Mouse (Mus musculus) midbrain, embryonic 12.5 days (tissue): ENCODE data around the gene Bmp7. TPM values are rescaled to one million over a fixed set of nuclear protein-coding genes. Genes with fewer than 3 reads are reported as not detected.

ENCODE experiments used
- ATAC-seq: fragments of 200-750 bp; cut with Nextera tagmentation; 2 replicates; pipeline ENCODE4 v1.8.0; 2017; ENCODE audit warnings: low read depth, moderate TSS enrichment, moderate library complexity; ENCODE audit not compliant: low FRiP score
- H3K27ac ChIP-seq: fragments of 300-500 bp; sonication (generic); replicated peaks from 2 replicates; pipeline ENCODE4 v1.5.1; 2016; ENCODE audit warnings: mild to moderate bottlenecking
- H3K27me3 ChIP-seq: fragments of 300-500 bp; sonication (generic); 2 replicates; pipeline ENCODE4 v1.6.1; 2016; ENCODE audit warnings: mild to moderate bottlenecking
- H3K36me3 ChIP-seq: fragments of 300-500 bp; sonication (generic); 2 replicates; pipeline ENCODE4 v1.6.1; 2016
- H3K4me1 ChIP-seq: fragments of 300-500 bp; sonication (generic); 2 replicates; pipeline ENCODE4 v1.6.1; 2016
- H3K4me2 ChIP-seq: fragments of 300-500 bp; sonication (generic); replicated peaks from 2 replicates; pipeline ENCODE4 v1.6.1; 2016; ENCODE audit warnings: mild to moderate bottlenecking, moderate library complexity
- H3K4me3 ChIP-seq: fragments of 300-500 bp; sonication (generic); 2 replicates; pipeline ENCODE4 v1.5.1; 2016; ENCODE audit warnings: mild to moderate bottlenecking
- H3K9ac ChIP-seq: fragments of 300-500 bp; sonication (generic); replicated peaks from 2 replicates; pipeline ENCODE4 v1.6.1; 2016; ENCODE audit warnings: mild to moderate bottlenecking, moderate library complexity
- H3K9me3 ChIP-seq: fragments of 300-500 bp; sonication (generic); 2 replicates; pipeline ENCODE4 v1.6.1; 2016; ENCODE audit warnings: mild to moderate bottlenecking
- WGBS: fragments of 180-500 bp; shearing (Covaris S2); methylation state at CpG from one replicate; pipeline ENCODE4 v1.1.7; 2016; 5-methylcytosine and 5-hydroxymethylcytosine counted together
- polyA plus RNA-seq: library from polyadenylated mRNA; unstranded; fragments of >200 nt; fragmentation: Nextera tagmentation; extraction: Ambion mirVana; gene quantifications from 2 replicates; pipeline ENCODE4 v1.2.1, GENCODE M21; 2016

The Bmp7 gene
- polyA plus RNA-seq, 1 experiment from 2014 or later = 17.5 TPM

- H3K27ac ChIP-seq = peak overlapping the region; percentile 0; the same call in 1 of the 2 replicates
- no peak for ATAC-seq
- no peaks in the 10 kb centered on the region for H3K36me3 ChIP-seq
- under 1% methylated on average over 57 of the region's 57 CpGs for WGBS
- peaks cover 72% of the 10 kb centered on the region for H3K4me1 ChIP-seq
- no peaks in the 10 kb centered on the region for H3K9me3 ChIP-seq
- peak overlapping the region; percentile 71 for H3K4me2 ChIP-seq
- peak overlapping the region; percentile 48 for H3K4me3 ChIP-seq
- peak overlapping the region; percentile 43 for H3K9ac ChIP-seq
- H3K27me3 ChIP-seq = peaks cover 95% of the 10 kb centered on the region
Measured at GRCm38 (mm10) chr2:172938761-172939638, 1.1 kb downstream of the Bmp7 start.

GRCm38 (mm10) chr2:172937326-172938190, 2.6 kb downstream of the Bmp7 start:
- Histone ChIP-seq H3K36me3 (no peaks in the 10 kb centered on the region), H3K9me3 (no peaks in the 10 kb centered on the region), H3K4me2 (peak overlapping the region; percentile 71), H3K27ac (peak overlapping the region; percentile 60), H3K4me1 (peaks cover 79% of the 10 kb centered on the region), H3K4me3 (peak overlapping the region; percentile 13; the same call in 1 of the 2 replicates), H3K9ac (0 out of 2 replicates have a peak overlapping the region, but pooled peaks have one; percentile 32), H3K27me3 (peaks cover 93% of the 10 kb centered on the region)
- no peak for ATAC-seq
- 6% methylated on average over 12 of the region's 12 CpGs for WGBS

- peak overlapping the region; percentile 35; the same call in 1 of the 2 replicates for H3K27ac ChIP-seq
- H3K9ac ChIP-seq = no peak overlapping the region
- 19% methylated on average over 5 of the region's 5 CpGs for WGBS
- H3K4me3 ChIP-seq = no peak overlapping the region
- no peaks in the 10 kb centered on the region for H3K36me3 ChIP-seq
- H3K27me3 ChIP-seq = peaks cover 90% of the 10 kb centered on the region
- no peaks in the 10 kb centered on the region for H3K9me3 ChIP-seq
- H3K4me2 ChIP-seq = peak overlapping the region; percentile 71
- H3K4me1 ChIP-seq = peaks cover 83% of the 10 kb centered on the region
- no peak for ATAC-seq
Measured at GRCm38 (mm10) chr2:172936844-172937243, 3.3 kb downstream of the Bmp7 start.

- no peak overlapping the region for H3K4me3 ChIP-seq
- H3K27ac ChIP-seq = peak overlapping the region; percentile 70
- no peaks in the 10 kb centered on the region for H3K36me3 ChIP-seq
- H3K9ac ChIP-seq = no peak overlapping the region
- no peaks in the 10 kb centered on the region for H3K9me3 ChIP-seq
- H3K27me3 ChIP-seq = peaks cover 90% of the 10 kb centered on the region
- no peak for ATAC-seq
- peaks cover 85% of the 10 kb centered on the region for H3K4me1 ChIP-seq
- 9% methylated on average over 12 of the region's 12 CpGs for WGBS
- peak overlapping the region; percentile 54 for H3K4me2 ChIP-seq
Measured at GRCm38 (mm10) chr2:172935776-172936562, 4.2 kb downstream of the Bmp7 start.

- no peaks in the 10 kb centered on the region for H3K9me3 ChIP-seq
- H3K36me3 ChIP-seq = no peaks in the 10 kb centered on the region
- H3K27ac ChIP-seq = peak overlapping the region; percentile 70
- H3K4me2 ChIP-seq = peak overlapping the region; percentile 54
- ATAC-seq = peak; percentile 42
- H3K4me3 ChIP-seq = peak overlapping the region; percentile 17
- H3K9ac ChIP-seq = peak overlapping the region; percentile 37; the same call in 1 of the 2 replicates
- 2% methylated on average over 30 of the region's 30 CpGs for WGBS
- peaks cover 90% of the 10 kb centered on the region for H3K27me3 ChIP-seq
- peaks cover 80% of the 10 kb centered on the region for H3K4me1 ChIP-seq
Measured at GRCm38 (mm10) chr2:172934891-172935740, 5.0 kb downstream of the Bmp7 start.

- ATAC-seq = peak; percentile 45; the same call in 1 of the 2 replicates
- Histone ChIP-seq H3K4me1 (peaks cover 76% of the 10 kb centered on the region), H3K4me3 (peak overlapping the region; percentile 30), H3K27ac (peak overlapping the region; percentile 58), H3K9me3 (no peaks in the 10 kb centered on the region), H3K36me3 (no peaks in the 10 kb centered on the region), H3K4me2 (peak overlapping the region; percentile 54), H3K9ac (peak overlapping the region; percentile 34; the same call in 1 of the 2 replicates), H3K27me3 (peaks cover 88% of the 10 kb centered on the region)
- 3% methylated on average over 8 of the region's 8 CpGs for WGBS
Measured at GRCm38 (mm10) chr2:172934420-172934788, 5.7 kb downstream of the Bmp7 start.

GRCm38 (mm10) chr2:172933631-172934419, 6.3 kb downstream of the Bmp7 start:
- H3K36me3 ChIP-seq = no peaks in the 10 kb centered on the region
- peaks cover 85% of the 10 kb centered on the region for H3K27me3 ChIP-seq
- WGBS = 1% methylated on average over 34 of the region's 34 CpGs
- peak overlapping the region; percentile 54 for H3K4me2 ChIP-seq
- H3K9ac ChIP-seq = peak overlapping the region; percentile 34; the same call in 1 of the 2 replicates
- peak overlapping the region; percentile 58 for H3K27ac ChIP-seq
- ATAC-seq = peak; percentile 45
- peaks cover 70% of the 10 kb centered on the region for H3K4me1 ChIP-seq
- H3K4me3 ChIP-seq = peak overlapping the region; percentile 30
- H3K9me3 ChIP-seq = no peaks in the 10 kb centered on the region

GRCm38 (mm10) chr2:172931137-172931898, 8.8 kb downstream of the Bmp7 start:
- WGBS = 84% methylated on average over 17 of the region's 17 CpGs
- ATAC-seq = no peak
- Histone ChIP-seq H3K36me3 (no peaks in the 10 kb centered on the region), H3K9ac (no peak overlapping the region), H3K27ac (no peak overlapping the region), H3K4me1 (peaks cover 46% of the 10 kb centered on the region), H3K4me3 (no peak overlapping the region), H3K27me3 (peaks cover 64% of the 10 kb centered on the region), H3K4me2 (no peak overlapping the region), H3K9me3 (no peaks in the 10 kb centered on the region)

GRCm38 (mm10) chr2:172929905-172930436, 10.2 kb downstream of the Bmp7 start:
- H3K27me3 ChIP-seq = peaks cover 51% of the 10 kb centered on the region
- H3K9me3 ChIP-seq = no peaks in the 10 kb centered on the region
- no peak overlapping the region for H3K4me2 ChIP-seq
- peaks cover 38% of the 10 kb centered on the region for H3K4me1 ChIP-seq
- H3K4me3 ChIP-seq = no peak overlapping the region
- no peak overlapping the region for H3K9ac ChIP-seq
- no peaks in the 10 kb centered on the region for H3K36me3 ChIP-seq
- ATAC-seq = no peak
- no peak overlapping the region for H3K27ac ChIP-seq
- WGBS = 84% methylated on average over 14 of the region's 14 CpGs
